Mouse (Mus musculus) MEL (cell line): ENCODE data around the gene Amz2. TPM values are rescaled to one million over a fixed set of nuclear protein-coding genes. Genes with fewer than 3 reads are reported as not detected.

Experiments
- DNase-seq: peaks from one replicate; pipeline ENCODE4 v3.0.0; 2011; ENCODE audit warnings: low read depth, low spot score
- H3K27ac ChIP-seq: 2 replicates; pipeline ENCODE4 v1.5.1; 2012; ENCODE audit warnings: low read depth, mild to moderate bottlenecking, control low read depth, low read length, moderate library complexity; ENCODE audit not compliant: control insufficient read depth
- H3K27me3 ChIP-seq, 2 experiments: fragments of 150-350 bp in 1 of 2; sonication (generic) in 1 of 2; 2 replicates each; pipeline ENCODE4 v1.6.1; 2012; ENCODE audit warnings: low read length in 2 of 2, mild to moderate bottlenecking in 2 of 2, improper control_type of control experiment in 1 of 2, moderate library complexity in 1 of 2; ENCODE audit not compliant: insufficient read depth in 2 of 2, control insufficient read depth in 1 of 2
- H3K36me3 ChIP-seq, 2 experiments: 2 replicates each; pipeline ENCODE4 v1.6.1; 2012 to 2014; ENCODE audit warnings: low read length in 2 of 2, improper control_type of control experiment in 1 of 2, inconsistent platforms in 1 of 2, mild to moderate bottlenecking in 1 of 2; ENCODE audit not compliant: insufficient read depth in 2 of 2, control insufficient read depth in 1 of 2
- H3K4me1 ChIP-seq, 2 experiments: fragments of 150-350 bp in 1 of 2; sonication (generic) in 1 of 2; 2 replicates each; pipeline ENCODE4 v1.6.1; 2012; ENCODE audit warnings: low read length in 2 of 2, improper control_type of control experiment in 1 of 2, mild to moderate bottlenecking in 1 of 2; ENCODE audit not compliant: insufficient read depth in 2 of 2, control insufficient read depth in 1 of 2
- H3K4me3 ChIP-seq, 2 experiments: fragments of 150-350 bp in 1 of 2; sonication (generic) in 1 of 2; 2 replicates each; pipeline ENCODE4 v1.5.1; 2012; ENCODE audit warnings: low read depth in 2 of 2, low read length in 2 of 2, mild to moderate bottlenecking in 2 of 2, moderate library complexity in 2 of 2, control low read depth in 1 of 2, improper control_type of control experiment in 1 of 2; ENCODE audit not compliant: control insufficient read depth in 1 of 2, insufficient read depth in 1 of 2
- H3K79me2 ChIP-seq: 2 replicates; pipeline ENCODE4 v1.6.1; 2012; ENCODE audit warnings: mild to moderate bottlenecking, low read length, moderate library complexity; ENCODE audit not compliant: control insufficient read depth, poor library complexity, insufficient read depth
- H3K9ac ChIP-seq: 2 replicates; pipeline ENCODE4 v1.6.1; 2012; ENCODE audit warnings: low read depth, mild to moderate bottlenecking, control low read depth, low read length, moderate library complexity; ENCODE audit not compliant: control insufficient read depth, poor library complexity, severe bottlenecking
- H3K9me3 ChIP-seq: fragments of 150-350 bp; sonication (generic); replicated peaks from 2 replicates; pipeline ENCODE4 v1.6.1; 2012; ENCODE audit warnings: mild to moderate bottlenecking, low read length, improper control_type of control experiment, moderate library complexity; ENCODE audit not compliant: insufficient read depth
- BHLHE40 ChIP-seq: IDR thresholded peaks from 2 replicates; pipeline ENCODE4 v1.6.1; 2012; ENCODE audit warnings: low read depth, mild to moderate bottlenecking, inconsistent platforms, low read length, improper control_type of control experiment, borderline replicate concordance
- MXI1 ChIP-seq: IDR thresholded peaks from 2 replicates; pipeline ENCODE4 v1.6.1; 2011; ENCODE audit warnings: mild to moderate bottlenecking, low read depth, low read length, improper control_type of control experiment
- NELFE ChIP-seq: IDR thresholded peaks from 2 replicates; pipeline ENCODE4 v1.6.1; 2011; ENCODE audit warnings: low read depth, low read length, improper control_type of control experiment
- NRF1 ChIP-seq: IDR thresholded peaks from 2 replicates; pipeline ENCODE4 v1.6.1; 2014; ENCODE audit warnings: low read depth, mild to moderate bottlenecking, inconsistent platforms, low read length, improper control_type of control experiment, moderate library complexity; ENCODE audit not compliant: poor library complexity, insufficient read depth, severe bottlenecking
- SMC3 ChIP-seq: IDR thresholded peaks from 2 replicates; pipeline ENCODE4 v1.6.1; 2011; ENCODE audit warnings: low read depth, low read length, improper control_type of control experiment
- ZKSCAN1 ChIP-seq: IDR thresholded peaks from 2 replicates; pipeline ENCODE4 v1.6.1; 2012; ENCODE audit warnings: low read depth, mild to moderate bottlenecking, inconsistent platforms, low read length, improper control_type of control experiment, moderate library complexity
- polyA plus RNA-seq, 2 experiments: library from polyadenylated mRNA; stranded (reverse) in 1 of 2; unstranded in 1 of 2; fragments of >175 nt in 1 of 2; fragments of >200 nt in 1 of 2; gene quantifications; 2 replicates each; pipeline versions ENCODE4 v1.2.1 to v1.2.4; 2012; ENCODE audit warnings: low replicate concordance in 2 of 2, low read depth in 1 of 2; ENCODE audit not compliant: insufficient read length in 2 of 2, insufficient read depth in 1 of 2, missing spikeins in 1 of 2
- total RNA-seq: library from RNA; depleted of rRNA; stranded (reverse); fragments of 300-350 nt; gene quantifications from 2 replicates; pipeline ENCODE4 v1.2.3, GENCODE M21; 2012; rRNA removed

Gene Amz2
- total and polyA plus RNA-seq, 3 experiments, result 40.2 to 1,743 (median 47.1) TPM

DNA sequence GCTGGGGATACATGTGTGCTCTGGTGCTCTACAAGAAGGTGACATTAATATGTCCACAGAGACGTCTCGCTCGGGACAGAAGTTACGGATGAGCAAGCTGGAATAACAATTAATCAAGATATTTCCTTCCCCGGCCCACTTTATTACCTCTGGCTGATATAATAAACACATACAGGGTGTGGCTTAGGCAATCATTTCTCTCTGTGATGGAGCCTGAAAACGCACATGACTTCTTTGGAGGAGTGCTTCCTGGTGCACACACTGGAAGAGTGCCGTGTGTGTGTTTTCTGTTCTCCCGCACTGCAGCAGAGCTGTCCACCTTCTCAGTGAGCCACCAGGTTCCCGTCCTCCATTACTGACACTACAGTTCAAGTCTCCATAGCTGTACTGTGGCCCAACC, 72.2 kb downstream of the Amz2 start:
- no peak for DNase-seq
- no peak overlapping the region for H3K4me3 ChIP-seq
- H3K9ac ChIP-seq, result no peak overlapping the region
- 0 out of 2 replicates have a peak, but pooled peaks have one; percentile 0 for TF ChIP-seq ZKSCAN1
- TF ChIP-seq NRF1, result no peak
- H3K9me3 ChIP-seq, result no peaks in the 10 kb centered on the region
- H3K79me2 ChIP-seq, result no peaks in the 10 kb centered on the region
- no peaks in the 10 kb centered on the region for H3K27me3 ChIP-seq
- peaks cover 0 to 24% of the 10 kb centered on the region in 2 experiments; a peak in 2 of 4 replicates for H3K36me3 ChIP-seq
- no peak overlapping the region for H3K27ac ChIP-seq
- H3K4me1 ChIP-seq, result peaks cover 14 to 39% of the 10 kb centered on the region in 2 experiments

DNA sequence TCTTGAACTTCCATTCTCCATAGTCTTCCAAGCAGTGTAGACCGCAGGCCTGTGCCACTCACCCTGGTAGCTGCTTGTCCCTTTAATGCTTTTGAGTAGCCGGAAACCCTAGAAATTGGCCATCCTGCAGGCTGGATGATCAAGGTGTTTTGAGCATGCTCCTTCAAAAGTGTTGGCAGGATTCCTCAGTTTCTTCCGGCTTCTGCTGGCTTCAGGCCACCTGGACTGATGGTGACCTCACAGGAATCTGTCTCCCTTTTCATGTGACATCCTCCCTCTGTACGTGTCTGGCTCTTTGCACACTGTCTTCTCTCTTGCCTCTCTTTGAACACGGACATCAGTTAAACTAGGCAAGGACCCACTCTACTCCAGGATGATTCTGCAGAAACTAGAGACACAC, 74.5 kb downstream of the Amz2 start:
- no peak for DNase-seq
- Histone ChIP-seq H3K4me1 (peaks cover 14 to 29% of the 10 kb centered on the region in 2 experiments), H3K27ac (no peak overlapping the region), H3K9ac (no peak overlapping the region), H3K4me3 (no peak overlapping the region), H3K79me2 (no peaks in the 10 kb centered on the region), H3K36me3 (peaks cover 0 to 18% of the 10 kb centered on the region in 2 experiments; a peak in 2 of 4 replicates), H3K27me3 (no peaks in the 10 kb centered on the region), H3K9me3 (no peaks in the 10 kb centered on the region)
- TF ChIP-seq NELFE, result no peak
- no peak for TF ChIP-seq MXI1
- TF ChIP-seq SMC3, result no peak
- TF ChIP-seq BHLHE40, result no peak

Other genes starting within 250 kb of the Amz2 start
- gene Rgs9, start 127.8 kb upstream of the Amz2 start, total RNA-seq, result not detected in 2 replicates
- gene Rgs9, start 127.8 kb upstream of the Amz2 start, polyA plus RNA-seq, result not detected
- gene Gna13, start 63.1 kb upstream of the Amz2 start, total RNA-seq, result 56.6 and 57.0 TPM in 2 replicates
- gene Gna13, start 63.1 kb upstream of the Amz2 start, polyA plus RNA-seq, result 100 to 1,000 TPM in 1 of 2 experiments, 10 to 100 TPM in 1; 51.0 to 102 TPM
- 0.04 and 0.10 TPM in 2 replicates for gene 9930022D16Rik, start 12.0 kb upstream of the Amz2 start, total RNA-seq
- gene 9930022D16Rik, start 12.0 kb upstream of the Amz2 start, polyA plus RNA-seq, result not detected
- gene Arsg, start 47.4 kb downstream of the Amz2 start, total RNA-seq, result 3.7 and 3.9 TPM in 2 replicates
- gene Arsg, start 47.4 kb downstream of the Amz2 start, polyA plus RNA-seq, result 1 to 10 TPM in 1 of 2 experiments, not detected in 1; 5.2 TPM
- gene Slc16a6, start 47.7 kb downstream of the Amz2 start, total RNA-seq, result 29.6 and 34.0 TPM in 2 replicates
- 10 to 100 TPM in 1 of 2 experiments, not detected in 1; 41.6 TPM for gene Slc16a6, start 47.7 kb downstream of the Amz2 start, polyA plus RNA-seq
- 2.5 and 2.6 TPM in 2 replicates for gene Wipi1, start 186.0 kb downstream of the Amz2 start, total RNA-seq
- 1 to 10 TPM in 1 of 2 experiments, not detected in 1; 8.2 TPM for gene Wipi1, start 186.0 kb downstream of the Amz2 start, polyA plus RNA-seq
- 69.6 and 70.2 TPM in 2 replicates for gene Prkar1a, start 223.5 kb downstream of the Amz2 start, total RNA-seq
- gene Prkar1a, start 223.5 kb downstream of the Amz2 start, polyA plus RNA-seq, result 100 to 1,000 TPM in 1 of 2 experiments, not detected in 1; 152 TPM